In the genomic region with DNA sequence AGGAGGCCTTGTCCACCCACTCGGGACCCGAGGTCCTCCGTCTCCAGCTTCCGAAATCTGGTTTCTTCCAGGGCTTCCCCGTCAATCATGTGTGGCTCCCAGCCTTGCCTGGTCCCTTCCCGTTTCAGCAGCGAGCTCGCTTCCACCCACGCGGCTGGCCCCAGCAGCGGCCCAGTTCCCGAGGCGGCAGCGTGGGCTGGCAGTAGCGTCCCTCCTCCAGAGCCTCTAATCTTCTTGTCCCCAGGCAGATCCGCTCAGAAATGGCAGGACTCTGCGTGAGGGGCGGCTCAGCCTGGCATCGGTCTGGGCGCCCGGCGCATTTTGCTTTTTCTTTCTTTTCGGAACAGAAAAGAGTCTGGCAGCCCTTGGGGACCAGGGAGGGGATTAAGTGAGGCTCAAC, we compare ENCODE assay signal across 14 mouse cellular contexts. TPM values are rescaled to one million over a fixed set of nuclear protein-coding genes. Genes with fewer than 3 reads are reported as not detected.
DNase-seq lines count a peak whose midpoint lies in the region; ATAC-seq and TF ChIP-seq lines count a peak whose summit lies in the region.
"Had no signal": no experiment of that assay in that cellular context is flagged by ENCODE, and none has a peak within 500 bp of the region (broad histone marks: within the 10 kb centered on the region; RNA-seq: fewer than 3 reads in every experiment).

No protein-coding gene starts in this region.

- H3K4me3 ChIP-seq in heart, embryonic 12.5 days, result no peak overlapping the region
- H3K4me3 ChIP-seq in E14TG2a.4 (replicated peaks; ENCODE audit: low read length), result peak overlapping the region; percentile 52
- no peak overlapping the region for H3K4me3 ChIP-seq in forebrain, embryonic 11.5 days (ENCODE audit: low read depth, low read length)
- H3K4me3 ChIP-seq: midbrain, embryonic 12.5 days; neural tube, embryonic 12.5 days had no signal

- H3K4me2 ChIP-seq in heart, embryonic 12.5 days, result no peak overlapping the region
- H3K4me2 ChIP-seq in forebrain, embryonic 11.5 days (ENCODE audit: low read depth, low read length, severe bottlenecking), result no peak overlapping the region
- H3K4me2 ChIP-seq: midbrain, embryonic 12.5 days; neural tube, embryonic 12.5 days had no signal

- TF ChIP-seq CTCF in E14TG2a.4 (conservative IDR thresholded peaks at IDR 0.05; ENCODE audit: low read length), result no peak

- WGBS in heart, embryonic 12.5 days, result 52% methylated on average over 23 of the region's 23 CpGs
- 52% methylated on average over 23 of the region's 23 CpGs for WGBS in forebrain, embryonic 11.5 days

- peaks cover 38% of the 10 kb centered on the region for H3K4me1 ChIP-seq in heart, embryonic 12.5 days (replicated peaks)
- H3K4me1 ChIP-seq in E14TG2a.4 (replicated peaks; ENCODE audit: low read depth, low read length), result peaks cover 30% of the 10 kb centered on the region
- H3K4me1 ChIP-seq in forebrain, embryonic 11.5 days (replicated peaks; ENCODE audit: control insufficient read depth, insufficient read depth, low read length), result no peaks in the 10 kb centered on the region

- H3K27me3 ChIP-seq in heart, embryonic 12.5 days (replicated peaks), result peaks cover 17% of the 10 kb centered on the region
- peaks cover 81% of the 10 kb centered on the region for H3K27me3 ChIP-seq in E14TG2a.4 (ENCODE audit: insufficient read depth, low read length)
- H3K27me3 ChIP-seq in forebrain, embryonic 11.5 days (ENCODE audit: control insufficient read depth, insufficient read depth, low read length), result no peaks in the 10 kb centered on the region
- H3K27me3 ChIP-seq: neural tube, embryonic 12.5 days; Patski had no signal

- H3K9ac ChIP-seq in heart, embryonic 12.5 days, result peak overlapping the region; percentile 27; the same call in 1 of the 2 replicates
- no peak overlapping the region for H3K9ac ChIP-seq in forebrain, embryonic 11.5 days (ENCODE audit: low read length)
- H3K9ac ChIP-seq: liver, embryonic 14.5 days; midbrain, embryonic 12.5 days; neural tube, embryonic 12.5 days had no signal

- H3K36me3 ChIP-seq in heart, embryonic 12.5 days, result peaks cover 30% of the 10 kb centered on the region
- no peaks in the 10 kb centered on the region for H3K36me3 ChIP-seq in E14TG2a.4 (ENCODE audit: insufficient read depth, low read length)
- no peaks in the 10 kb centered on the region for H3K36me3 ChIP-seq in forebrain, embryonic 11.5 days (ENCODE audit: control insufficient read depth, insufficient read depth, low read length)
- H3K36me3 ChIP-seq: midbrain, embryonic 12.5 days; neural tube, embryonic 12.5 days had no signal

- H3K27ac ChIP-seq in heart, embryonic 12.5 days (ENCODE audit: poor library complexity, severe bottlenecking), result no peak overlapping the region
- no peak overlapping the region for H3K27ac ChIP-seq in forebrain, embryonic 11.5 days (ENCODE audit: low read depth, low read length)
- H3K27ac ChIP-seq: liver, embryonic 14.5 days; midbrain, embryonic 12.5 days; neural tube, embryonic 12.5 days had no signal

- no peak for ATAC-seq in heart, embryonic 12.5 days (ENCODE audit: insufficient number of reproducible peaks, low FRiP score)
- no peak for ATAC-seq in forebrain, embryonic 11.5 days (replicated peaks; ENCODE audit: low FRiP score)
- ATAC-seq: Patski had no signal

- DNase-seq in heart, postnatal 4 days, result no peak
- peak; percentile 52 for DNase-seq in Muller cell, postnatal 12 days (ENCODE audit: inconsistent ontology term)
- peak; percentile 44 for DNase-seq in retina, postnatal 7 days (ENCODE audit: low read depth, low spot score)
- DNase-seq in MN1 (ENCODE audit: low spot score), result no peak
- DNase-seq in forebrain, embryonic 11.5 days (ENCODE audit: low spot score), result no peak
- DNase-seq: heart, adult 11 months; kidney, adult 9 months; lung, postnatal 14 days had no signal

- H3K9me3 ChIP-seq in heart, embryonic 12.5 days (replicated peaks), result peaks cover under 1% of the 10 kb centered on the region; the same call in 1 of the 2 replicates
- no peaks in the 10 kb centered on the region for H3K9me3 ChIP-seq in E14TG2a.4 (ENCODE audit: low read length)
- H3K9me3 ChIP-seq in forebrain, embryonic 11.5 days (ENCODE audit: control insufficient read depth, low read length), result no peaks in the 10 kb centered on the region
- H3K9me3 ChIP-seq: midbrain, embryonic 12.5 days; neural tube, embryonic 12.5 days had no signal

RNA-seq across cellular contexts. Expression of a gene that starts 59.7 kb away (rescaled TPM):
- polyA plus RNA-seq in heart, embryonic 12.5 days (2016; fragmentation: Nextera tagmentation; extraction: Ambion mirVana), result 15.9 and 18.9 TPM in 2 replicates
- 100 to 1,000 TPM; 120 to 122 TPM for total RNA-seq in heart, postnatal 4 days (2021)
- polyA plus RNA-seq in forebrain, embryonic 11.5 days (2014; fragmentation: Nextera tagmentation; extraction: Ambion mirVana), result 3.0 and 3.2 TPM in 2 replicates

Comparison
In these comparisons a context has a peak if more than half of its experiments do, and no peak if none do; other contexts are left out.
1. DNase-seq: peak in Muller cell, postnatal 12 days (single experiment) and retina, postnatal 7 days (single experiment); none in heart, postnatal 4 days (single experiment), MN1 (single experiment) and forebrain, embryonic 11.5 days (single experiment).